Mouse (Mus musculus): ENCODE results near the gene Olfr983. TPM values are rescaled to one million over a fixed set of nuclear protein-coding genes. Genes with fewer than 3 reads are reported as not detected.

The Olfr983 gene
- not detected in 2 replicates for polyA plus RNA-seq (2012; rRNA removed)

- no peak for DNase-seq (ENCODE audit: extremely low spot score in 1 of 2, low spot score in 1 of 2)
Measured at GRCm38 (mm10) chr9:40093495-40093894, at the start of gene Olfr983. TSS of gene Olfr983 (minus strand) at chr9:40093595.

GRCm38 (mm10) chr9:40141544-40141943 is 48.1 kb upstream of the Olfr983 start:
- DNase-seq (ENCODE audit: extremely low spot score in 1 of 2, low spot score in 1 of 2), result no peak

DNA sequence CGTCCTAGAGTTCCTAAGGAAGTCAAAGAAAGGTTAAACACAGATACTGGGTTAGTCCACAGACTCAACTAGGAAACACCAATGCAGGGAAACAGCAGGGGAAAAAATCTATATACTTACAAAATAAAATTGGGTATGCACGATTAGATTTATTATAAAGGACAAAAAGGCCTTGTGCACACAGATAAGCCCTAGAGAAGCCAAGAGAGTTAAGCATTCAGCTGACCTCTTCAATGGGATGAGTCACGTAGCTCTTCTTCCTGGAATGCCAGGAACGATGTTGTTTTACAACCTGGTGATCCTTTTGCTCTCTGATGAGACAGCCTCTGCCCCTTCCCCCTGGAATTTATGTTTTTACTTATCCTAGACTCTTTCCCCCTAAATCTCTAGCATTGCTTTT is 46.1 kb upstream of the Olfr983 start:
- no peak for DNase-seq (ENCODE audit: extremely low spot score in 1 of 2, low spot score in 1 of 2)

DNA sequence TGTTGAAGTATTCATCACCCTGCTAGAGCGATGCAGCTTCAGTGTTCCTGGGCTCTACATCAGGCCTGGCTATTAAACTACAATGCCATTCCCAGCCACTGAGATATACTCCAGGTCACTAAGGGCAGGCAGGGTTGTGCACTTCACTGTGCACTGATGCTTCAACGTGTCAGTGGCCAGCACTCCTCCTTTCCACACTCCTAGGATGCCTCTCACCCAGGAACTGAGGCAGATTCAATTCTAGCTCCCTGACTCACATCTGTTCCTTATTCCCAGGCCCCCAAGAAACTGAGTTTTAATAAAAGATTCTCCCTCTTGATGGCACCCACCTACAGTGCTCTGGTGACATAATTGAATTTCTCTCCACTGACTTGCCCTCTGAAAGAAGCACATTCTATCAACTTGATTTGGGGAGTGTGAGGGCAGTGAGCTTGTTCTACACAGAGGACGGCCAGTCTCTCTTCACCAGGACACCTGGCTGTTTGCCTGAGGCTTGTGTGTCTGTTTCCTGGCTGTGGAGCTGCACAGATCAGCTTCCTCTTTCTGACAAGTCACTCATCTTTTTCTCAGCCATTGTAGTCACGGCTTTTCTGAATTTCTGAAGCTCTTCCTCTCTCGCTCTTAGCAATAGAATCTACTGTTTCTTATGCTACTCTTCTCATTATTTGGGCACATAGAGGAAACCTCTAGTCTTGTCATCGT is 43.7 kb upstream of the Olfr983 start:
- no peak for DNase-seq (ENCODE audit: extremely low spot score in 1 of 2, low spot score in 1 of 2)

- DNase-seq (ENCODE audit: extremely low spot score in 1 of 2, low spot score in 1 of 2), result no peak
Measured at GRCm38 (mm10) chr9:40130556-40130955, 37.2 kb upstream of the Olfr983 start.

GRCm38 (mm10) chr9:40130084-40130483 is 36.7 kb upstream of the Olfr983 start, which contains the start of gene Olfr985:
TSS of gene Olfr985 (minus strand) at chr9:40130184.
- no peak for DNase-seq (ENCODE audit: extremely low spot score in 1 of 2, low spot score in 1 of 2)

GRCm38 (mm10) chr9:40117287-40117659 is 23.9 kb upstream of the Olfr983 start:
- no peak for DNase-seq (ENCODE audit: extremely low spot score in 1 of 2, low spot score in 1 of 2)

DNA sequence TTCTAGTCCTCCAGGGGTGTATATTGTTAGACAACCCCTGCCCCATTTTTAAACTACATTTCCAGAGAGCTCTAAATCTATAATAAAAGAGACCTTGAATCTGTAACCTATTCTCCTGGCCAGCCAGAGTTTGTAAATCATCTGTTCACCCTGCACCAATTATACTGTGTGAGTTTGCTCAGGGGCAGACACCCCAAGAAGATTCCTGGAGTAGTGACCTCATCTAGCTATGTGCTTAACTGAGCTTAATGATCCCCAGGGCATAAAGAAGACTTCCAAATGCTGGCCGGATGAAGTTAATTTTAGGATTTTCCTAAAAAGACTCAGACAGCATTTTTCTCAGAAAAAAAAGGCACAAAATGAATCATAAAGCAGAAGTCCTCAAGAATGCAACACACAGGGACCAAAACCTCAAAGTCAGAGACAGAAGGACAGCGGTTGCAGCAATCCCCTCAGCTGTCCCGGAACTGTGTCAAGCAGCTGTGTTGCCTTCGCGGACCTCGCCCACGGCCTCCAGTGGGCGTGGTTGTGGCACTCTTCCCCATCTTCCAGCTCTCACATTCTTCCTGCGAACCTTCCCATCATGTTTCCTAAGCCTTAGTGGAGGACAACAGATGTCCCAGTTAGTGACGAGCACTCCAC is 23.4 kb upstream of the Olfr983 start:
- peak; percentile 8 to 32 for DNase-seq (ENCODE audit: extremely low spot score in 1 of 2, low spot score in 1 of 2)

DNA sequence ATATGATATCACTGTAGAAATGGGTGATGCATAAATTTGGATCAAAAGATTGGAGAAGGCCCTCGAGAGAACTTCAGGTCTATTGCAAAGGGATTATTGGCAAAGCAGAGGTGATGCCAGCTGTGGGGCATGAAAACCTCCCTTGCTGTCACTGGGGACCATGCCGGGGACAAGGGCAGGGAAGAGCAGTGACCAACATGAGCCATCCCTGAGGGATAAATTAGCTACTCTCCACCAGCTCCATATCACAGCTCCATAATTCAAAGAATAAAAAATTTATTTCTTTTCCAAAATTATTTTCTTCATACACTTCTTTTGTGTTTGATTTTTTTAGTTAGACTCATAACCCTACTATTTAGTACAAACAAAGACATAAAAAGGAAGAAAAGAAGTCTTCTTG is 20.7 kb upstream of the Olfr983 start, which contains the start of gene Olfr984:
Olfr984 (minus strand) TSS at position 101 of the 400 bp plus-strand sequence.
- no peak for DNase-seq (ENCODE audit: extremely low spot score in 1 of 2, low spot score in 1 of 2)

- DNase-seq (ENCODE audit: extremely low spot score in 1 of 2, low spot score in 1 of 2), result no peak
Measured at GRCm38 (mm10) chr9:40094769-40095168, 1.4 kb upstream of the Olfr983 start.

- DNase-seq (ENCODE audit: extremely low spot score in 1 of 2, low spot score in 1 of 2), result no peak
Measured at GRCm38 (mm10) chr9:40073529-40073928, 19.9 kb downstream of the Olfr983 start, which contains the start of gene Olfr982. TSS of gene Olfr982 (plus strand) at chr9:40073829.

GRCm38 (mm10) chr9:40050138-40050537 is 43.3 kb downstream of the Olfr983 start:
- DNase-seq (ENCODE audit: extremely low spot score in 1 of 2, low spot score in 1 of 2), result no peak

Other genes starting within 250 kb of the Olfr983 start
- gene Olfr972, start 227.2 kb downstream of the Olfr983 start, polyA plus RNA-seq (2012; rRNA removed), result 0.06 TPM in 1 of 2 replicates, not detected in the other
- not detected in 2 replicates for gene Olfr229, start 186.3 kb downstream of the Olfr983 start, polyA plus RNA-seq (2012; rRNA removed)
- gene Olfr974, start 156.1 kb downstream of the Olfr983 start, polyA plus RNA-seq (2012; rRNA removed), result not detected in 2 replicates
- gene Olfr975, start 141.5 kb downstream of the Olfr983 start, polyA plus RNA-seq (2012; rRNA removed), result 0.02 TPM in 1 of 2 replicates, not detected in the other
- gene Olfr976, start 132.5 kb downstream of the Olfr983 start, polyA plus RNA-seq (2012; rRNA removed), result not detected in 2 replicates
- not detected in 2 replicates for gene Olfr978, start 101.5 kb downstream of the Olfr983 start, polyA plus RNA-seq (2012; rRNA removed)
- not detected in 2 replicates for gene Olfr979, start 90.1 kb downstream of the Olfr983 start, polyA plus RNA-seq (2012; rRNA removed)
- not detected in 2 replicates for gene Olfr980, start 84.0 kb downstream of the Olfr983 start, polyA plus RNA-seq (2012; rRNA removed)
- gene Olfr981, start 72.1 kb downstream of the Olfr983 start, polyA plus RNA-seq (2012; rRNA removed), result 0.04 and 0.11 TPM in 2 replicates
- not detected in 2 replicates for gene Olfr982, start 19.8 kb downstream of the Olfr983 start, polyA plus RNA-seq (2012; rRNA removed)
- not detected in 2 replicates for gene Olfr984, start 20.6 kb upstream of the Olfr983 start, polyA plus RNA-seq (2012; rRNA removed)
- gene Olfr985, start 36.6 kb upstream of the Olfr983 start, polyA plus RNA-seq (2012; rRNA removed), result 0.08 TPM in 1 of 2 replicates, not detected in the other
- not detected in 2 replicates for gene Tmem225, start 54.5 kb upstream of the Olfr983 start, polyA plus RNA-seq (2012; rRNA removed)
- gene Olfr986, start 87.3 kb upstream of the Olfr983 start, polyA plus RNA-seq (2012; rRNA removed), result not detected in 2 replicates
- gene Zfp202, start 98.7 kb upstream of the Olfr983 start, polyA plus RNA-seq (2012; rRNA removed), result 3.7 and 4.1 TPM in 2 replicates
- gene Scn3b, start 175.6 kb upstream of the Olfr983 start, polyA plus RNA-seq (2012; rRNA removed), result 77.5 and 88.8 TPM in 2 replicates

All from frontal cortex, adult 2 months (tissue).